Mouse (Mus musculus): ENCODE results near the gene Nat8f3.
"Not testable (repeated sequence)": the region's sequence is repeated elsewhere in the genome, so short reads cannot be mapped to it uniquely, and the experiment has no call there.

- TF ChIP-seq HCFC1 (IDR thresholded peaks at IDR 0.05; ENCODE audit: borderline replicate concordance, insufficient read depth, low read length); ZNF384 (IDR thresholded peaks at IDR 0.05; ENCODE audit: low read depth, low read length); ZC3H11A (IDR thresholded peaks at IDR 0.05; ENCODE audit: borderline replicate concordance, low read depth, low read length); MAFK (IDR thresholded peaks at IDR 0.05; ENCODE audit: insufficient read depth, low read depth, low read length); CHD2 (IDR thresholded peaks at IDR 0.05; ENCODE audit: low read depth, low read length): not testable (repeated sequence)
These were observed 63.6 kb downstream of the Nat8f3 start for GRCm38 (mm10) chr6:85701943-85702342.
